Mouse (Mus musculus): ENCODE results near the gene Sema3b. TPM values are rescaled to one million over a fixed set of nuclear protein-coding genes. Genes with fewer than 3 reads are reported as not detected.
A peak's percentile ranks its signal among the peaks of the same experiment; 100 is the strongest.
"Not testable (repeated sequence)": the region's sequence is repeated elsewhere in the genome, so short reads cannot be mapped to it uniquely, and the experiment has no call there.

Sema3b gene
- total RNA-seq, 1 experiment from 2014 or later: 0.12 TPM

DNA sequence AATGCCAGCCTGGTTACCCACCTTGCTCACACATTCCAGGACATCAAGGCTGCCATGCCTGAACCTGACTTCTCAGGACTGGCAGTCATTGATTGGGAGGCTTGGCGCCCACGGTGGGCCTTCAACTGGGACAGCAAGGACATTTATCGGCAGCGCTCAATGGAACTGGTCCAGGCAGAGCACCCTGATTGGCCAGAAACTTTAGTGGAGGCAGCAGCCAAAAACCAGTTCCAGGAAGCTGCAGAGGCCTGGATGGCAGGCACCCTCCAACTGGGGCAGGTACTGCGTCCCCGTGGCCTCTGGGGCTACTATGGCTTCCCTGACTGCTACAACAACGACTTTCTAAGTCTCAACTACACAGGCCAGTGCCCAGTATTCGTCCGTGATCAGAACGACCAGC, 31.2 kb downstream of the Sema3b start:
- no peak for ATAC-seq (ENCODE audit: extremely low read depth, insufficient number of reproducible peaks, low FRiP score, poor library complexity, severe bottlenecking)

DNA sequence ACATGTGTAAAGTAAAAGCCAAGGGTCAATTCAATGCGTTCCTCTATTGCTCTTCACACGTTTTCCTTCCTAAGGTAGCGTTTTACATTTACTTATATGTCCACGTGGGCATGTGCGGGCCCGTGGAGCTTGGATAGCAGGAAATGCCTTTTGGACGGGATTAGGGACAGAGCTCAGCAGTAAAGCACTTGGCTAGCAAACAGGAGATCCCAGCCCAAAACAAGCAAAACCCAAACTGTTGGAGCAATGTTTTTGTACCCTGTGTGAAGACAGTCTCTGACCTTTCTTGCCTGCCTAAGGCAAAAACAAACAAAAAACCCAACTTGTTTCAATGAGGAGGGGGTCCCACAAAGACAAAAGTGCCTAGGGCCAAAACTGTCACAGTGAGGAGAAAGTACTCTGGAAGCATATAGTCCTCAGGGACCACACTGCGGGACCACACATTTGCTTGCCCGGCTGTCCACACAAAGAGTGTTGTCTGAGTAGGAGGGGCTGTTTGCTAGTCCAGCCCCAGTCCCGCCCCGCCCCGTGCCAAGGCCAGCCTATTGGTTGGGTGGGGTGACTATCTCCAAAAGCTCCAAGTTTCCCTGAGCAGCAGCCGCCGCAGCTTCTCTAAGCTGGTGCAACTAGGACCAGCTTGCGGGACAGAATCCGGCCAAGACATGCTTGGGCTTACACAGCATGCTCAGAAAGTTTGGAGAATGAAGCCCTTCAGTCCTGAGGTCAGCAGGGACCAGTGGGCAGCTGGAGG, 32.5 kb downstream of the Sema3b start, which contains the start of gene Hyal1:
Gene Hyal1 (plus strand): TSS at position 571 of the 751 bp plus-strand sequence.
- ATAC-seq (ENCODE audit: extremely low read depth, insufficient number of reproducible peaks, low FRiP score, poor library complexity, severe bottlenecking): no peak

DNA sequence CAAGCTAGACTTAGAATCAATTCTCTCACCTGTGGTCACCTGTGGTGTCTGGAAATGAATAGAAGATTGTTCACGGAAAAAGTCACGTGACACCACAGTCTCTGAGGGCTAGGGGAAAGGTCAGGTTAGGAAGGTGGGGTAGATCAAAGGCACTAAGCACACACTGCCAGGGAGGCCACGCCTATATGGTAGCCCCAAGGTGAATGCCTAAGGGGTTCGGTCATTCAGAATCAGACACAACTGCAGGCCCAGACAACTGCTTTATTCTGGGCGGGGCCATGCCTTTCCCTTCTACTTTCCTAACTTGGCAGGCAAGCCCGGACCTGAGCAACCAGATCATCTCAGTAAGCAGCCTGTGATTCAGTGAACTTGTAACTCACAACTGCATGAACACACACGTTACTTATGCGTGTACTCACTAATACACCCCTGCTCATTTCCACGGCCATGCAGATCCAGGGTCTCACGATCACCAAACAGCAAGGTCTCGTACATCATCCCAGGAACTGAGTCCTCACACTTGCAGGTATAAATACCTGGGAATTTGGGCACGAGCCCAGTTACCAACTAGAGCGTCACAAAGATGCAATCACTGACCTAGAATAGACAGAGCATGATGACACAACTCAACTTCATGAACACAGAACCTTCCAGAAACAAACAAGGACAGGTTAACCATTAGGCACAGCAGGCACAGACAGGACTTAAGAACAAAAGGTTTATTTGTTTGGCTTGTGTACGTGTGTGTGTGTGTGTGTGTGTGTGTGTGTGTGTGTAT, 33.3 kb downstream of the Sema3b start:
- ATAC-seq (ENCODE audit: extremely low read depth, insufficient number of reproducible peaks, low FRiP score, poor library complexity, severe bottlenecking): no peak

DNA sequence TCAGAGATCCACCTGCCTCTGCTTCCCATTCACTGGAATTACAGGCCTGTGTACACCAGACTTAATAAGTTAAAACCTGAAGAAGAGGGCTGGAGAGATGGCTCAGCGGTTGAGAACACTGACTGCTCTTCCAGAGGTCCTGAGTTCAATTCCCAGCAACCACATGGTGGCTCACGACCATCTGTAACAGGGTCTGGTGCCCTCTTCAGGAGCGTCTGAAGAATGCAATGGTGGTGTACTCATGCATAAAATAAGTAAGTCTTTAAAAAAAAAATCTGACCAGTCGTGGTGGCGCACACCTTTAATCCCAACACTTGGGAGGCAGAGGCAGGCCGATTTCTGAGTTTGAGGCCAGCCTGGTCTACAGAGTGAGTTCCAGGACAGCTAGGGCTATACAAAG, 35.3 kb downstream of the Sema3b start:
- ATAC-seq (ENCODE audit: extremely low read depth, insufficient number of reproducible peaks, low FRiP score, poor library complexity, severe bottlenecking): not testable (repeated sequence)

DNA sequence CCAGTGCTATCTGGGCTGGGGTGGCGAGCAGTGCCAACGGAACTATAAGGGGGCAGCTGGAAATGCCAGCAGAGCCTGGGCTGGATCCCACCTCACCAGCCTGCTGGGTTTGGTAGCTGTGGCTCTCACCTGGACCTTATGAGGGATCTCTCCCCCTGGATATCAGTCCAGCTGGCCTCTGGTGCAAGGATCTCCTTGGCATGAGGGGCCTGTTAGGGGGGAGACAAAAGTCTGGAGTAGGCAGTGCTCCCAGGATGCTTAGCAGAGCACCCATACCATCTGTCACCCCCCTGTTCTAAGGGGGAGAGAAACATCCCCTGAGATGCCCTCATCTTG, 36.7 kb downstream of the Sema3b start:
- ATAC-seq (ENCODE audit: extremely low read depth, insufficient number of reproducible peaks, low FRiP score, poor library complexity, severe bottlenecking): no peak

DNA sequence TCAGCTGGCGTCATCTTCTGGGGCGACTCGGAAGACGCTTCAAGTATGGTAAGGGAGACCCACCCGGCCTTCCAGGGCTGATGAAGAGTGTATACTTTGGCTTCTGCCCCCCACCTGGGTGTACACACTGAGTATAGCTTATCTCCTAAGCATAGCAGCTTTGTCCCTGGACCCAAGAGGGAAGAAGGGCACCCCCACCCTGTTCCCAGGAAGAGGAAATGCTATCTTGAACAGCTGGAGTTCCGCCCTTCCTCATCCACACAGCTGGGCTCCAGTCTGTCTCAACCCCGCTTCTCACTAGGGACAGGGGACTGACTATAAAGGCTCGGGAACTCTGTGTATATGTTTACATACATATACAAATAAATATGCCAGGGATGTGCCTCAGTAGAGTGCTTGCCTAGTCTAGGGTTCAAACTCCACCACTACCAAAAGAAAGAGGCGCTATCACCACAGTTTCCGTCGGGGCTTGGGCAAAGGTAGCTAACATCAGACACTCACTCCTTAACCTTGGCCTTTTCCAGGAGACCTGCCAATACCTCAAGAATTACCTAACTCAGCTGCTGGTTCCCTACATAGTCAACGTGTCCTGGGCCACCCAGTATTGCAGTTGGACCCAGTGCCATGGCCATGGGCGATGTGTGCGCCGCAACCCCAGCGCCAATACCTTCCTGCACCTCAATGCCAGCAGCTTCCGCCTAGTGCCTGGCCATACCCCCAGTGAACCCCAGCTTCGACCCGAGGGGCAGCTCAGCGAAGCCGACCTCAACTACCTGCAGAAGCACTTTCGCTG, 37.3 kb downstream of the Sema3b start:
- ATAC-seq (ENCODE audit: extremely low read depth, insufficient number of reproducible peaks, low FRiP score, poor library complexity, severe bottlenecking): no peak

DNA sequence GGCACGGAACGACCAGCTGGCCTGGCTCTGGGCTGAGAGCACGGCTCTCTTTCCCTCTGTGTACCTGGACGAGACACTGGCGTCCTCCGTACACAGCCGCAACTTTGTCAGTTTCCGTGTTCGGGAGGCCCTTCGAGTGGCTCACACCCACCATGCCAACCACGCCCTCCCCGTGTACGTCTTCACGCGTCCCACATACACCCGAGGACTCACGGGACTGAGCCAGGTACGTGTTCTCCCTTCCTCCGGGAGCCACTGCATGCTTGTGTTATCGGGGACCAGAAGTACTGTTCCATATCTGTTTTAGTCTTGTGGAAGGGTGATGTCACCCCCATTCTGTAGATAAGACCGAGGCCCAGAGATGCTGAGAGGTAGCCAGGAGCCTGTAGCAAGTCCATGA, 38.2 kb downstream of the Sema3b start:
- ATAC-seq (ENCODE audit: extremely low read depth, insufficient number of reproducible peaks, low FRiP score, poor library complexity, severe bottlenecking): no peak

DNA sequence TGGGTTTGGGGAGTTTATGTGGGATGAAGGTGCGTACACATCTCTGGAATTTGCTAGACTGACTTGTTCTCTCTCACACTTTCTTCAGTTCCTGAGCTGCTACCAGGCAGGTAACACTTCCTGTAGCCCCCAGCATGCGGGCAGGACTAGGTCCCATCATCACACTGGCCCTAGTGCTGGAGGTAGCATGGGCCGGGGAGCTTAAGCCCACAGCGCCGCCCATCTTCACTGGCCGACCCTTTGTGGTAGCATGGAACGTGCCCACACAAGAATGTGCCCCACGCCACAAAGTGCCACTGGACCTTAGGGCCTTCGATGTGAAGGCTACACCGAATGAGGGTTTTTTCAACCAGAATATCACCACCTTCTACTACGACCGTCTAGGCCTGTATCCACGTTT, 39.0 kb downstream of the Sema3b start:
- ATAC-seq (ENCODE audit: extremely low read depth, insufficient number of reproducible peaks, low FRiP score, poor library complexity, severe bottlenecking): no peak

DNA sequence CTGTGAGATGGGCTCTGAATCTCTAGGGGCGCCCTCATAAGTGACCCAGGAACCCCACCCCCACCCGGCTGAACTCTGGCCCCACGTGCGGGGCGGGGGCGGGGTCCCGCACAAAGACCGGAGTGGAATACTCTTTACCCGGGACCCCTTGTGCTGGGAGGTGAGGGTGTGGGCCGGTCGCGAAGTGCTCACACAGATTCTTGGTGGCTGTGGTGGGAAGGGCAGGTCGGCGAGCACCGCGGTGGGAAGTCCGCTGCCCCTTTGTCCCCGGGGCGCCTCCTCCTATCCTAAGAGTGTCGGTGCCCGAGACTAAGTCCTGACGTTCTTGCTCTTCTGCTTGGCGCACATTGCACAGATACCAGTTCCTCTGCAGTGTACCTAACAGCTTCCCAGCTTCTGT, 39.8 kb downstream of the Sema3b start:
- ATAC-seq (ENCODE audit: extremely low read depth, insufficient number of reproducible peaks, low FRiP score, poor library complexity, severe bottlenecking): no peak

DNA sequence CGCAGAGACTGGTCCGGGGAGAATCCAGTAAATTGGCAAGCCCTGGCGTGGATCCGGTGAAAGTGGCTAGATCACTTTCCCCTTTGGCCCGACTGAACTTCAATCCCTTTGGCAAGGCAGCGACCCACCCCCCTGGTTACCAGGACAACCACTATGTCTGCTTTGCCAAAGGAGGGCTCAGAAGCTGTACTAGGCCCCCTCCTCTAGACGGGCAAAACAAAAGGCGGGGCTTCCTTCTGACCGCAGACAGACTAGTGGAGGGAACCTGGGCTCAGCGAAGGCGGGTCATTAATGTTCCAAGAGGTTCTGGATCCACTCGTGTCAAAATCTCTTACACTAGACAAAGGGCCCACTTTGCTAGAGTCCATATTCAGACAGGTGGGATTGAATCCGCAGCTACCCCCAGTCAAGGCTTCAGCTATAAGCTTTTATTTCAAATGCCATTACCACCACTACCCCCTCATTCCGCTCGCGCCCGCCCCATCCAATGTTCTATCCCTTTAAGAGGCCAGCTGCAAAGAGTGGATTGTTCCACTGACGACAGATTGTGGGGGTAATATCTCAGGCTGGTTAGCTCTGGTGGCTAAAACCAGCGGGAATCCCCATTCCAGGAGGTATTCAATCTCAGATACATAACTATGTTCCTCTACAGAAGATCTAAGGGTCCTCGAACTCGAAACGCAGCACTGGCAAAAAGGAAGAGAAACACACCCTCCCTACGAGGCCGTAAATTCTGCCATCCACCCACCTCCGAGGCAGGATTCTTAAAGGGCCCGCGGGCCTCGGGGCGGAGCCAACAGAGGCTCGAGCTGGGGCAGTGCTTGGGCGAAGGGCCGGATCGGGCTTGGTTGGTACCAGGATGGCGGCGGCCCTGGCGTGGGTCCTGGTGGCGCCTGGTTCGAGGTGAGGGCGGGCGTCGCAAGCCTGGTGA, 40.4 kb downstream of the Sema3b start:
- ATAC-seq (ENCODE audit: extremely low read depth, insufficient number of reproducible peaks, low FRiP score, poor library complexity, severe bottlenecking): peak; percentile 62

DNA sequence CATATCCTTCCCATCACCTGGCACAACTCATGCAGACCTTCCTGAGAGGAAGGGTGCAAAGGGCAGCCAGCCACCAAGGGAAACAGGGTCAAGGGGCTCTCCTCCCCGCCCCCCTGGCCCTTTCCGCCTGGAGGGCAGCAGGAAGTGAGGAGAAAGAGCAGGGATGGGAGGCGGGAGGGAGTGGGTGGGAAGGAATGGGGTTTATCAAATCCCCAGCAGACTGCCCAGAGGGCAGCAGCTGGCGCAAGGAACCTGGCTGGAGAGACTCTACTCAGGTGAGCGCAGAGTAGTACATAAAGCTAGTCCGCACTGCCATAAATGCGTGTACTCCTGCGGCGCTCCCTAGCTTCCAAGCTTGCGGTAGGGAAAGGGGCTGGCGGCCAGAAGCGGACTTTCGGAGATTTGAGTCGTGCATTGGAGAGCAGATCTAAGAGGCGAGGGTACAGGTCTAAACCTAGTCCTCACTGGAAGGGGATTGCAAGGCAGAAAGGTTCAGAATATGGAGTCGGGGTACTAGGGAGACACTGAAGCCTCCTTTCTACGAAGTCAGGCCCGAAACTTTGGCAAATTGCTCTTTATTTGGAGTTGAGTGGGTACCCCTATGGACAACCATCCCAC, 41.2 kb downstream of the Sema3b start, which contains the start of gene Hyal2:
Gene Hyal2 (plus strand): TSS at position 244 of the 618 bp plus-strand sequence.
- no peak for ATAC-seq (ENCODE audit: extremely low read depth, insufficient number of reproducible peaks, low FRiP score, poor library complexity, severe bottlenecking)

DNA sequence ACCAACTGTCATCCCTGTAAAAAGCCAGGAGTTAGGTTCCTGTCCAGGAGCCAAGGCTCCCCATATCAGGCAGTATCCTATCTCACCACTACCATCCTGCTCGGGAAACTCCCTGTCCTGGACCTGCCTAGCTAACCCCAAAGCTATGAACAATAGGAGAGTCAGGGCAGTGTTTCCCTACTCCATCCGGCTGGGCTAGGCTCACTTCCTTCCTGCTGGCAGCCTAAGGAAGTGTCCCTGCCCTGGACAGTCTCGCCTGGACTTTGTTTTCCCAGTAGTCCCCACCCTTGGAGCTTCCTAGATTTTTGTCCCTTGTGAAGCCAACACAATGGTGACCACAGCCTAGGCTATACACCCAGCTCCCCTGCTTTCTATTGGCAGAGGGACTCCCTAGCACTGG, 42.2 kb downstream of the Sema3b start:
- ATAC-seq (ENCODE audit: extremely low read depth, insufficient number of reproducible peaks, low FRiP score, poor library complexity, severe bottlenecking): no peak

DNA sequence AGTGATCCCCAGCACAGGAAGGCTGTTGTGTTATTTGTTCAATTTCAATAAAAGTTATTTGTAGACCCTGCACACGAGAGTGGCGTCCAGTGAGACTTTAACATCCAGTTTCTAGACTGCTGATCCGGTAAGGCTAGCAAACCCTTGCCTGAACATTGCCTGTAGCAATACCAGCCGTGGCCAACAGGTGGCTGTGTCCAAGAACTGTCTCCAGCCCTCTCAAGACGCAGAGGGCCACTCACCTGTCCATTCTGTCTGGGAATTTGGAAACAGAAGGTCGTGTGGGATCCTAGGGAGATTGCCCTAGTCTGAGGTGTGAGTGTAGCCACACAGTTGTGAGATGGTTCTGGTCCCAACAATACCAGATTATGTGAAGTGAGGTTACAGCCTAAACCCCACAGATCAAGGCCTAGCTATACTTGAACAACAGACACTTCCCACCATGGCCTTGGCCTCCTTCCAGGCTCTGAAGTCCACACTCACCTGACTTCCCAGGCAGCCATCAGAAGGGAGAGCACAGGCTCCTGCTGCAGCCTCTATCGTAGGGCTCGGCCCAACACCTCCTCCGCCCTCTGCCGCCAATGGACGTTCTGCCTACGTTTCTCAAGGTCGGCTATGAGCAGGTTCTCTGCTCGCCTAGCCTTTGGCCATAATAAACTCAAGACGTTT, 42.9 kb downstream of the Sema3b start:
- peak; percentile 38; the same call in 1 of the 2 replicates for ATAC-seq (ENCODE audit: extremely low read depth, insufficient number of reproducible peaks, low FRiP score, poor library complexity, severe bottlenecking)

DNA sequence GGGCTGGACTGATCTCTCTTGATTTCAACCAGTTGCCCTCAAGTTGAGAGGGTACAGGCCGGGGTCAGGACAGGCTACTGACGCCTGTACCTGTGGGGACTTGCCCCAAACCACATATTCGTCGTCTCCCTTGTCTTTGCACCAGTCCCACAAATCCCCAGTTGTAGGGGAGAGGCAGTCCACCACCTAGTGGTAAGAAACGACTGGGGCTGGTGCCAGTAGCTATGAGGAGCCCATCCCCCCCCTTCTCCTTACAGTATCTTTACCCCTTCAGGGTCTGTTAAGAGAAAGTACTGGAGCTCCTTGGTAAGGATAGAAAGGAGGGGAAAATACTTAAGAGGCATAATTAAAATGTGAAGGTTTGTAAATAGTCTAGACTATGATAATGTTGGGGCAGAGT, 43.5 kb downstream of the Sema3b start:
- ATAC-seq (ENCODE audit: extremely low read depth, insufficient number of reproducible peaks, low FRiP score, poor library complexity, severe bottlenecking): not testable (repeated sequence)

DNA sequence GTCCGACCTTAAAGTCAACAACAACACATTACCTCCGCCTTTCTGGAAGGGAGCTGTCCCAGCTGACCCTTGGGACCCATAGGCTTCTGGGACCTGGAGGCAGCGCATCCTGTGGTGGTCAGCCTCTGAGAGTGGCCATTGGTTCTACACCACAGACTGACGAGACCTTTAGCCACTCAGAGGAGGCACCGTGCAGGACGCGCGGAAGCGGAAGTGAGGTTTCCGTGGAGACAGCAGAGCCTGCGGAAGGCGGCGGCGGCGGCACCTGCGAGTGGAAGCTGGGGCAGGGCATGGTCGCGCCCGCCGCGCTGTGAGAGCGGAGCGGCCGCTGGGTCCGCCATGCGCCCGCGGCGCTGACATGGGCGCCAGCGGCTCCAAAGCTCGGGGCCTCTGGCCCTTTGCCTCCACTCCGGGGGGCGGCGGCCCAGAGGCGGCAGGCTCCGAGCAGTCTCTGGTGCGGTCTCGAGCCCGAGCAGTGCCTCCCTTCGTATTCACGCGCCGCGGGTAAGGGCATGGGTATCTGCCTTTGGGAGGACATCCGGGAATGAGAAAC, 45.9 kb downstream of the Sema3b start, which contains the start of gene Tusc2:
Gene Tusc2 (plus strand): TSS at position 227 of the 553 bp plus-strand sequence.
- peak; percentile 92 for ATAC-seq (ENCODE audit: extremely low read depth, insufficient number of reproducible peaks, low FRiP score, poor library complexity, severe bottlenecking)

DNA sequence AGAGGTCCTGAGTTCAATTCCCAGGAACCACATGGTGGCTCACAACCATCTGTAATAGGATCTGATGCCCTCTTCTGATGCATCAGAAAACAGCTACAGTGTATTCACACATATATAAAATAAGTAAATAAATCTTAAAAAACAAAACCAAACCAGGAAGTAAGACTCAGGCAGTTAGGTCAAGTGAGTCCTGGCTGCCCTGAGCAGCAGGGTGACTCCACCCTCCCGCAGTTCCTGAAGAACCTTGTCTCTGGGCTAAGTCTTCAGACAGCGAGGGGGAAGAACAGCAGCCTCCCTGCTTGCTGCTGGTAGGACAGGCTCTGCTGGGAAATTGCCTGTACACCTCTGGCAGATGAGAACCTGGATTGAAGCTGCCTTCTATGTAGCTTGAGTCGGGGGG, 52.7 kb downstream of the Sema3b start:
- ATAC-seq (ENCODE audit: extremely low read depth, insufficient number of reproducible peaks, low FRiP score, poor library complexity, severe bottlenecking): no peak

DNA sequence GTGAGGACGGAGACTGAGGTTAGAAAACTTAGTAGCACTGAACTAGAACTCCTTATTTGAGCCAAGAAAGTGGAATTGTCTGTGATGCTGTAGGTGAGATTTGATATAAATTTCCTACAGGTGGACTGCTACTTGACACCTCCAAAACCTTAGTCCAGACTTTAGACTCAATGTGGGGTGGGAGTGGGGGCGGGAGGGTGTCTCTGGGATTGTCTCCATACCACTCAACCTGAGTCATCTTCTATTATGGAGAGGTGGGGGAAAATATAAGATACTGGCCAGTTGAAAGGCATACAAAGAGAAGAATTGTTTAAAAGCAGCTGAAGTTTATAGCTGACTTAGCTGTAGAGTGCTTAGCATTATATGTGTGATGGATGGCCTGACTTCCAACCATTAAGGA, 53.3 kb downstream of the Sema3b start:
- no peak for ATAC-seq (ENCODE audit: extremely low read depth, insufficient number of reproducible peaks, low FRiP score, poor library complexity, severe bottlenecking)

Measured in neutrophil, adult 5-6 weeks (primary cell).